Mouse (Mus musculus) heart, embryonic 11.5 days (tissue): ENCODE measurements around the gene Cd9. TPM values are rescaled to one million over a fixed set of nuclear protein-coding genes. Genes with fewer than 3 reads are reported as not detected.

Experiments used
- ATAC-seq: fragments of 200-750 bp; cut with Nextera tagmentation; replicated peaks from 2 replicates; pipeline ENCODE4 v1.8.0; 2017; ENCODE audit warnings: moderate library complexity; ENCODE audit not compliant: insufficient number of reproducible peaks, low FRiP score, low TSS enrichment
- H3K27ac ChIP-seq: fragments of 300-500 bp; sonication (generic); 2 replicates; pipeline ENCODE4 v1.5.1; 2014; ENCODE audit warnings: mild to moderate bottlenecking, low read depth, low read length
- H3K27me3 ChIP-seq: fragments of 300-500 bp; sonication (generic); 2 replicates; pipeline ENCODE4 v1.6.1; 2014; ENCODE audit warnings: mild to moderate bottlenecking, low read length, mixed read lengths; ENCODE audit not compliant: control insufficient read depth, insufficient read depth
- H3K36me3 ChIP-seq: fragments of 300-500 bp; sonication (generic); 2 replicates; pipeline ENCODE4 v1.6.1; 2014; ENCODE audit warnings: mild to moderate bottlenecking, low read length, moderate library complexity, mixed read lengths; ENCODE audit not compliant: control insufficient read depth, insufficient read depth
- H3K4me1 ChIP-seq: fragments of 300-500 bp; sonication (generic); 2 replicates; pipeline ENCODE4 v1.6.1; 2014; ENCODE audit warnings: low read length; ENCODE audit not compliant: control insufficient read depth, insufficient read depth
- H3K4me2 ChIP-seq: fragments of 300-500 bp; sonication (generic); 2 replicates; pipeline ENCODE4 v1.6.1; 2014; ENCODE audit warnings: mild to moderate bottlenecking, moderate library complexity
- H3K4me3 ChIP-seq: fragments of 300-500 bp; sonication (generic); 2 replicates; pipeline ENCODE4 v1.5.1; 2014; ENCODE audit warnings: low read depth, low read length
- H3K9ac ChIP-seq: fragments of 300-500 bp; sonication (generic); 2 replicates; pipeline ENCODE4 v1.6.1; 2014; ENCODE audit warnings: mild to moderate bottlenecking, low read depth, low read length, moderate library complexity
- H3K9me3 ChIP-seq: fragments of 300-500 bp; sonication (generic); replicated peaks from 2 replicates; pipeline ENCODE4 v1.6.1; 2016; ENCODE audit warnings: low read length; ENCODE audit not compliant: control insufficient read depth
- WGBS: fragments of 180-500 bp; shearing (Covaris S2); extraction: QIAGEN DNeasy Blood & Tissue Kit; methylation state at CpG from one replicate; pipeline ENCODE4 v1.1.7; 2014; ENCODE audit not compliant: insufficient replicate concordance; 5-methylcytosine and 5-hydroxymethylcytosine counted together
- polyA plus RNA-seq: library from polyadenylated mRNA; unstranded; fragments of >200 nt; fragmentation: Nextera tagmentation; extraction: Ambion mirVana; gene quantifications from 2 replicates; pipeline ENCODE4 v1.2.1, GENCODE M21; 2014

Cd9 gene
- polyA plus RNA-seq, 1 experiment from 2014 or later: 70.9 TPM

GRCm38 (mm10) chr6:125482427-125482831 lies 12.2 kb downstream of the Cd9 start:
- peak overlapping the region; percentile 73 for H3K27ac ChIP-seq
- peak overlapping the region; percentile 9; the same call in 1 of the 2 replicates for H3K4me2 ChIP-seq
- H3K27me3 ChIP-seq: peaks cover 11% of the 10 kb centered on the region
- H3K9ac ChIP-seq: 0 out of 2 replicates have a peak overlapping the region, but pooled peaks have one; percentile 39
- H3K4me1 ChIP-seq: peaks cover 39% of the 10 kb centered on the region
- no peaks in the 10 kb centered on the region for H3K36me3 ChIP-seq
- WGBS: 52% methylated on average over 5 of the region's 5 CpGs
- no peak overlapping the region for H3K4me3 ChIP-seq
- no peaks in the 10 kb centered on the region for H3K9me3 ChIP-seq
- ATAC-seq: no peak

GRCm38 (mm10) chr6:125481667-125482390 lies 12.8 kb downstream of the Cd9 start:
- Histone ChIP-seq H3K4me3 (no peak overlapping the region), H3K4me1 (peaks cover 39% of the 10 kb centered on the region), H3K36me3 (no peaks in the 10 kb centered on the region), H3K27ac (peak overlapping the region; percentile 73), H3K27me3 (peaks cover 12% of the 10 kb centered on the region), H3K9me3 (no peaks in the 10 kb centered on the region), H3K4me2 (no peak overlapping the region), H3K9ac (no peak overlapping the region)
- no peak for ATAC-seq
- WGBS: 32% methylated on average over 7 of the region's 7 CpGs

- no peaks in the 10 kb centered on the region for H3K36me3 ChIP-seq
- peak overlapping the region; percentile 73 for H3K27ac ChIP-seq
- ATAC-seq: no peak
- H3K4me1 ChIP-seq: peaks cover 39% of the 10 kb centered on the region
- 23% methylated on average over 12 of the region's 12 CpGs for WGBS
- H3K9me3 ChIP-seq: no peaks in the 10 kb centered on the region
- H3K27me3 ChIP-seq: peaks cover 12% of the 10 kb centered on the region; the same call in 1 of the 2 replicates
- peak overlapping the region; percentile 27 for H3K4me2 ChIP-seq
- no peak overlapping the region for H3K4me3 ChIP-seq
- H3K9ac ChIP-seq: no peak overlapping the region
These were observed 13.9 kb downstream of the Cd9 start for GRCm38 (mm10) chr6:125480396-125481361.

- no peak overlapping the region for H3K9ac ChIP-seq
- H3K36me3 ChIP-seq: no peaks in the 10 kb centered on the region
- no peak overlapping the region for H3K27ac ChIP-seq
- H3K9me3 ChIP-seq: no peaks in the 10 kb centered on the region
- ATAC-seq: no peak
- H3K4me3 ChIP-seq: no peak overlapping the region
- no peak overlapping the region for H3K4me2 ChIP-seq
- peaks cover 39% of the 10 kb centered on the region for H3K4me1 ChIP-seq
- H3K27me3 ChIP-seq: peaks cover 12% of the 10 kb centered on the region; the same call in 1 of the 2 replicates
- WGBS: 85% methylated on average over 9 of the region's 9 CpGs
These were observed 15.2 kb downstream of the Cd9 start for GRCm38 (mm10) chr6:125479359-125479758.

GRCm38 (mm10) chr6:125478135-125479128 lies 16.2 kb downstream of the Cd9 start:
- Histone ChIP-seq H3K9me3 (no peaks in the 10 kb centered on the region), H3K36me3 (no peaks in the 10 kb centered on the region), H3K27me3 (peaks cover 12% of the 10 kb centered on the region; the same call in 1 of the 2 replicates), H3K4me3 (no peak overlapping the region), H3K4me2 (no peak overlapping the region), H3K9ac (no peak overlapping the region), H3K4me1 (peaks cover 42% of the 10 kb centered on the region), H3K27ac (no peak overlapping the region)
- ATAC-seq: no peak
- 78% methylated on average over 16 of the region's 16 CpGs for WGBS

GRCm38 (mm10) chr6:125476826-125477589 lies 17.6 kb downstream of the Cd9 start:
- no peak overlapping the region for H3K4me2 ChIP-seq
- no peaks in the 10 kb centered on the region for H3K9me3 ChIP-seq
- H3K27ac ChIP-seq: no peak overlapping the region
- peaks cover 7% of the 10 kb centered on the region for H3K27me3 ChIP-seq
- peaks cover 45% of the 10 kb centered on the region for H3K4me1 ChIP-seq
- H3K36me3 ChIP-seq: no peaks in the 10 kb centered on the region
- H3K9ac ChIP-seq: no peak overlapping the region
- ATAC-seq: no peak
- H3K4me3 ChIP-seq: no peak overlapping the region
- WGBS: 77% methylated on average over 9 of the region's 9 CpGs

GRCm38 (mm10) chr6:125476090-125476489 lies 18.5 kb downstream of the Cd9 start:
- Histone ChIP-seq H3K27ac (no peak overlapping the region), H3K9me3 (no peaks in the 10 kb centered on the region), H3K9ac (no peak overlapping the region), H3K36me3 (no peaks in the 10 kb centered on the region), H3K4me3 (no peak overlapping the region), H3K4me1 (peaks cover 48% of the 10 kb centered on the region), H3K4me2 (no peak overlapping the region), H3K27me3 (peaks cover 7% of the 10 kb centered on the region)
- 40% methylated on average over 8 of the region's 8 CpGs for WGBS
- no peak for ATAC-seq
